Mouse (Mus musculus): ENCODE results near the gene Vps26b.

DNA sequence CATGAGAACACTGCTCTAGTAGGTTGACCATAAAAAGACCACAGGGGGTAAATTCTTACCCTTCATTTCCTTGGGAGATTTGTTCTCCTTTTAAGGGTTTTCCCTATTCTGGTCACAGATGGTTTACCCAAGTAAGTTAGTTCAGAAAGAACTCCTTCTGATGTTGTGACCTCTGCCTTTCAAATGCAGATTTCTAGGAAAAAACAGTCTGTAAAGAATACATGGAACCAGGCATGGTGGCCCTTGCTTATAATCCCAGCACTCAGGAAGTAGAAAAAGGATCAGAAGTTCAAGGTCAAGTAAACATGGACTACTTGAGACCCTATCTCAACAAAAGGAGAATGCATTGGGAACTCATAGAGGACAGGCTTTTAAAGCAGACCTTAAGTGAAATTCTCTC lies 45.9 kb upstream of the Vps26b start:
- TF ChIP-seq CTCF (IDR thresholded peaks at IDR 0.05; ENCODE audit: insufficient read depth, low read depth, low read length) (no peak), POLR2A (IDR thresholded peaks at IDR 0.05; ENCODE audit: insufficient read depth, low read depth, low read length) (no peak)
